Mouse (Mus musculus): ENCODE results near the gene Tmem17. TPM values are rescaled to one million over a fixed set of nuclear protein-coding genes. Genes with fewer than 3 reads are reported as not detected.

Gene Tmem17
- polyA plus RNA-seq, 1 experiment from 2014 or later = 13.6 TPM

GRCm38 (mm10) chr11:22518445-22518844, 6.6 kb downstream of the Tmem17 start:
- H3K4me2 ChIP-seq = no peak overlapping the region
- 91% methylated on average over 6 of the region's 6 CpGs for WGBS
- peaks cover 22% of the 10 kb centered on the region for H3K36me3 ChIP-seq (replicated peaks)
- H3K9me3 ChIP-seq = no peaks in the 10 kb centered on the region
- no peak for ATAC-seq (ENCODE audit: low FRiP score)
- no peaks in the 10 kb centered on the region for H3K4me1 ChIP-seq
- H3K27me3 ChIP-seq = no peaks in the 10 kb centered on the region
- no peak overlapping the region for H3K4me3 ChIP-seq (replicated peaks)
- no peak overlapping the region for H3K9ac ChIP-seq
- H3K27ac ChIP-seq = no peak overlapping the region

GRCm38 (mm10) chr11:22520251-22520650, 8.4 kb downstream of the Tmem17 start:
- no peak overlapping the region for H3K4me2 ChIP-seq
- H3K4me3 ChIP-seq (replicated peaks) = no peak overlapping the region
- no peaks in the 10 kb centered on the region for H3K9me3 ChIP-seq
- no peaks in the 10 kb centered on the region for H3K4me1 ChIP-seq
- WGBS = 90% methylated on average over 4 of the region's 4 CpGs
- no peaks in the 10 kb centered on the region for H3K27me3 ChIP-seq
- no peak for ATAC-seq (ENCODE audit: low FRiP score)
- H3K36me3 ChIP-seq (replicated peaks) = peaks cover 22% of the 10 kb centered on the region
- no peak overlapping the region for H3K9ac ChIP-seq
- H3K27ac ChIP-seq = no peak overlapping the region

- H3K27me3 ChIP-seq = no peaks in the 10 kb centered on the region
- H3K4me3 ChIP-seq (replicated peaks) = no peak overlapping the region
- no peak overlapping the region for H3K27ac ChIP-seq
- peaks cover 8% of the 10 kb centered on the region for H3K36me3 ChIP-seq (replicated peaks)
- H3K4me1 ChIP-seq = no peaks in the 10 kb centered on the region
- no peak for ATAC-seq (ENCODE audit: low FRiP score)
- H3K4me2 ChIP-seq = no peak overlapping the region
- 83% methylated on average over 1 of the region's 1 CpGs for WGBS
- no peak overlapping the region for H3K9ac ChIP-seq
- 0 out of 2 replicates have a peak, but pooled peaks cover 4% of the 10 kb centered on the region for H3K9me3 ChIP-seq
Measured at GRCm38 (mm10) chr11:22524606-22525005, 12.7 kb downstream of the Tmem17 start.

- Histone ChIP-seq H3K36me3 (replicated peaks) (no peaks in the 10 kb centered on the region), H3K4me2 (no peak overlapping the region), H3K9ac (no peak overlapping the region), H3K27me3 (no peaks in the 10 kb centered on the region), H3K4me1 (no peaks in the 10 kb centered on the region), H3K4me3 (replicated peaks) (no peak overlapping the region), H3K27ac (no peak overlapping the region), H3K9me3 (no peaks in the 10 kb centered on the region)
- ATAC-seq (ENCODE audit: low FRiP score) = no peak
- 62% methylated on average over 1 of the region's 1 CpGs for WGBS
Measured at GRCm38 (mm10) chr11:22540600-22540999, 28.7 kb downstream of the Tmem17 start.

GRCm38 (mm10) chr11:22560061-22560460, 48.2 kb downstream of the Tmem17 start:
- H3K27ac ChIP-seq = peak overlapping the region; percentile 74
- peak overlapping the region; percentile 27; the same call in 1 of the 2 replicates for H3K4me2 ChIP-seq
- H3K36me3 ChIP-seq (replicated peaks) = no peaks in the 10 kb centered on the region
- H3K9me3 ChIP-seq = no peaks in the 10 kb centered on the region
- peak; percentile 74 for ATAC-seq (ENCODE audit: low FRiP score)
- no peak overlapping the region for H3K9ac ChIP-seq
- 65% methylated on average over 1 of the region's 1 CpGs for WGBS
- no peaks in the 10 kb centered on the region for H3K27me3 ChIP-seq
- peaks cover 15% of the 10 kb centered on the region for H3K4me1 ChIP-seq
- H3K4me3 ChIP-seq (replicated peaks) = no peak overlapping the region

GRCm38 (mm10) chr11:22560503-22561328, 48.8 kb downstream of the Tmem17 start:
- Histone ChIP-seq H3K27me3 (no peaks in the 10 kb centered on the region), H3K4me3 (replicated peaks) (no peak overlapping the region), H3K36me3 (replicated peaks) (no peaks in the 10 kb centered on the region), H3K9ac (no peak overlapping the region), H3K4me1 (peaks cover 15% of the 10 kb centered on the region), H3K27ac (peak overlapping the region; percentile 74), H3K9me3 (no peaks in the 10 kb centered on the region), H3K4me2 (peak overlapping the region; percentile 27)
- peak; percentile 90 for ATAC-seq (ENCODE audit: low FRiP score)
- WGBS = 22% methylated on average over 6 of the region's 6 CpGs

- H3K9me3 ChIP-seq = no peaks in the 10 kb centered on the region
- 85% methylated on average over 4 of the region's 4 CpGs for WGBS
- H3K36me3 ChIP-seq (replicated peaks) = no peaks in the 10 kb centered on the region
- no peak overlapping the region for H3K4me3 ChIP-seq (replicated peaks)
- H3K4me1 ChIP-seq = peaks cover 15% of the 10 kb centered on the region
- peak; percentile 33; the same call in 1 of the 2 replicates for ATAC-seq (ENCODE audit: low FRiP score)
- no peak overlapping the region for H3K9ac ChIP-seq
- 0 out of 2 replicates have a peak overlapping the region, but pooled peaks have one; percentile 27 for H3K4me2 ChIP-seq
- no peaks in the 10 kb centered on the region for H3K27me3 ChIP-seq
- peak overlapping the region; percentile 74 for H3K27ac ChIP-seq
Measured at GRCm38 (mm10) chr11:22561329-22561592, 49.4 kb downstream of the Tmem17 start.

GRCm38 (mm10) chr11:22563706-22564105, 51.8 kb downstream of the Tmem17 start:
- Histone ChIP-seq H3K9me3 (no peaks in the 10 kb centered on the region), H3K27ac (no peak overlapping the region), H3K4me1 (peaks cover 15% of the 10 kb centered on the region), H3K4me2 (no peak overlapping the region), H3K9ac (no peak overlapping the region), H3K4me3 (replicated peaks) (no peak overlapping the region), H3K27me3 (no peaks in the 10 kb centered on the region), H3K36me3 (replicated peaks) (no peaks in the 10 kb centered on the region)
- WGBS = 79% methylated on average over 3 of the region's 3 CpGs
- ATAC-seq (ENCODE audit: low FRiP score) = no peak

- no peaks in the 10 kb centered on the region for H3K27me3 ChIP-seq
- H3K4me1 ChIP-seq = peaks cover 15% of the 10 kb centered on the region
- no peak overlapping the region for H3K4me3 ChIP-seq (replicated peaks)
- no peak overlapping the region for H3K4me2 ChIP-seq
- H3K9ac ChIP-seq = no peak overlapping the region
- ATAC-seq (ENCODE audit: low FRiP score) = no peak
- no peaks in the 10 kb centered on the region for H3K36me3 ChIP-seq (replicated peaks)
- 93% methylated on average over 3 of the region's 3 CpGs for WGBS
- H3K27ac ChIP-seq = no peak overlapping the region
- H3K9me3 ChIP-seq = no peaks in the 10 kb centered on the region
Measured at GRCm38 (mm10) chr11:22564676-22565075, 52.8 kb downstream of the Tmem17 start.

Other genes starting within 250 kb of the Tmem17 start
- gene Ehbp1, start 169.8 kb upstream of the Tmem17 start, polyA plus RNA-seq (2016; fragmentation: Nextera tagmentation; extraction: Ambion mirVana) = 18.0 and 19.3 TPM in 2 replicates

All from forebrain, embryonic 12.5 days (tissue).